Mouse (Mus musculus) midbrain, postnatal 0 days (tissue): ENCODE results near the gene Antxr1. TPM values are rescaled to one million over a fixed set of nuclear protein-coding genes. Genes with fewer than 3 reads are reported as not detected.
A peak's percentile ranks its signal among the peaks of the same experiment; 100 is the strongest.

Experiments used
- ATAC-seq: fragments of 200-750 bp; cut with Nextera tagmentation; 2 replicates; pipeline ENCODE4 v1.8.0; 2017; ENCODE audit warnings: moderate number of reproducible peaks, mild to moderate bottlenecking, moderate TSS enrichment, moderate library complexity; ENCODE audit not compliant: low FRiP score
- DNase-seq: peaks from one replicate; pipeline ENCODE4 v3.0.0-alpha.2; 2015; ENCODE audit warnings: low spot score
- H3K27ac ChIP-seq: fragments of 300-500 bp; sonication (generic); 2 replicates; pipeline ENCODE4 v1.5.1; 2014; ENCODE audit warnings: low read depth, mild to moderate bottlenecking, low read length, mixed read lengths
- H3K27me3 ChIP-seq: fragments of 300-500 bp; sonication (generic); 2 replicates; pipeline ENCODE4 v1.6.1; 2014; ENCODE audit warnings: low read length, control low read depth, mixed read lengths; ENCODE audit not compliant: insufficient read depth
- H3K36me3 ChIP-seq: fragments of 300-500 bp; sonication (generic); 2 replicates; pipeline ENCODE4 v1.6.1; 2014; ENCODE audit warnings: low read length, control low read depth, mixed read lengths; ENCODE audit not compliant: insufficient read depth
- H3K4me1 ChIP-seq: fragments of 300-500 bp; sonication (generic); 2 replicates; pipeline ENCODE4 v1.6.1; 2014; ENCODE audit warnings: mild to moderate bottlenecking, control low read depth, antibody characterized with exemption, low read length, mixed read lengths; ENCODE audit not compliant: insufficient read depth
- H3K4me2 ChIP-seq: fragments of 300-500 bp; sonication (generic); 2 replicates; pipeline ENCODE4 v1.6.1; 2014; ENCODE audit warnings: low read depth, mild to moderate bottlenecking, low read length, mixed read lengths; ENCODE audit not compliant: poor library complexity, severe bottlenecking
- H3K4me3 ChIP-seq: fragments of 300-500 bp; sonication (generic); 2 replicates; pipeline ENCODE4 v1.5.1; 2014; ENCODE audit warnings: low read depth, mild to moderate bottlenecking, low read length, moderate library complexity
- H3K9ac ChIP-seq: fragments of 300-500 bp; sonication (generic); replicated peaks from 2 replicates; pipeline ENCODE4 v1.6.1; 2014; ENCODE audit warnings: mild to moderate bottlenecking, low read length, moderate library complexity, mixed read lengths; ENCODE audit not compliant: poor library complexity, severe bottlenecking
- H3K9me3 ChIP-seq: fragments of 300-500 bp; sonication (generic); 2 replicates; pipeline ENCODE4 v1.6.1; 2016; ENCODE audit warnings: low read length, control low read depth
- CTCF ChIP-seq: IDR thresholded peaks from 2 replicates; pipeline ENCODE4 v1.5.1; 2016; ENCODE audit warnings: antibody characterized with exemption, mild to moderate bottlenecking
- WGBS: fragments of 180-500 bp; shearing (Covaris S2); extraction: QIAGEN DNeasy Blood & Tissue Kit; methylation state at CpG from one replicate; pipeline ENCODE4 v1.1.7; 2014; 5-methylcytosine and 5-hydroxymethylcytosine counted together
- polyA plus RNA-seq: library from polyadenylated mRNA; unstranded; fragments of >200 nt; fragmentation: Nextera tagmentation; extraction: Ambion mirVana; gene quantifications from 2 replicates; pipeline ENCODE4 v1.2.1, GENCODE M21; 2015
- total RNA-seq: library from RNA; depleted of rRNA; stranded (reverse); fragments of >200 nt; gene quantifications from 2 replicates; pipeline ENCODE4 v1.2.3, GENCODE M21; 2014

Antxr1 gene
- total and polyA plus RNA-seq, 2 experiments from 2014 or later: 2.9 to 13.1 TPM

DNA sequence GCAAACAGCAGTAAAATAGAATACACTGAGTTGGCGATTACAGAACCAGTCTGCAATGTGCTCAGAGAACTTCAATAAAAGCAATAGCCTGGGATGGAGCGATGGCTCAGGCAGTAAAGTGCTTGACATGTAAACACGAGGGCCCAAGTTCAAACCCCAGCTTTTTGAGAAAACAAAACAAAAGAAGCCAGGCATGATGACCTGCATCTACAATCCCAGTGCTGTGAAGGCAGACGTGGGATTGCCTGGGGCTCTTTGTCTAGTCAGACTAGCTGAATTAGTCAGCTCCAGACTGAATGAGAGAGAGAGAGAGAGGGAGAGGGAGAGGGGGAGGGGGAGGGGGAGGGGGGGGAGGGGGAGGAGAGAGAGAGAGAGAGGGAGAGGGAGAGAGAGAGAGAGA lies 33.6 kb downstream of the Antxr1 start:
- H3K9me3 ChIP-seq: no peaks in the 10 kb centered on the region
- no peak overlapping the region for H3K27ac ChIP-seq
- H3K4me2 ChIP-seq: no peak overlapping the region
- H3K4me3 ChIP-seq: no peak overlapping the region
- WGBS: 34% methylated on average over 4 of the region's 4 CpGs
- H3K4me1 ChIP-seq: no peaks in the 10 kb centered on the region
- H3K9ac ChIP-seq: no peak overlapping the region
- H3K27me3 ChIP-seq: no peaks in the 10 kb centered on the region
- DNase-seq (no peak), ATAC-seq (no peak)
- no peaks in the 10 kb centered on the region for H3K36me3 ChIP-seq
- TF ChIP-seq CTCF: no peak

DNA sequence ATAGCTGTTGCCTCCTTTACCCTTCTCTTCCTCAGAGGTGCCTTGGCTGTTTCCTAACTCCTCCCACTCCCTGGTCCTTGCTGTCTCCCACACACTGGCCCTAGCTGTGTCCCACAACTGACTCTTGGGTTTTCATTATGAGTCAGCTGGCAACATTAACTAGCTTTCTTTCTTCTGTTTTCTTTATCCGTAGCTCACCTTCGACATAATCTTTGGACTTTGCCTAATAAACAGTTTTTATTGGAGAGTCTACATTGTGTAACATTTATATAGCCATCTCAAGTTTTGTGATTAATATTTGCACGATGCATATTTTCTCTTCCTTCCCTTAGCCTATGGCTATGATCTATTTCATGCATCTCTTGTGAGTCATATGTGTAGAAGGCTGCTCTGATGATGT lies 40.7 kb downstream of the Antxr1 start:
- H3K27ac ChIP-seq: no peak overlapping the region
- no peaks in the 10 kb centered on the region for H3K36me3 ChIP-seq
- no peak overlapping the region for H3K4me3 ChIP-seq
- H3K27me3 ChIP-seq: no peaks in the 10 kb centered on the region
- no peaks in the 10 kb centered on the region for H3K9me3 ChIP-seq
- no peak for TF ChIP-seq CTCF
- H3K4me2 ChIP-seq: no peak overlapping the region
- ATAC-seq (no peak), DNase-seq (no peak)
- no peaks in the 10 kb centered on the region for H3K4me1 ChIP-seq
- no peak overlapping the region for H3K9ac ChIP-seq
- WGBS: 98% methylated on average over 3 of the region's 3 CpGs

DNA sequence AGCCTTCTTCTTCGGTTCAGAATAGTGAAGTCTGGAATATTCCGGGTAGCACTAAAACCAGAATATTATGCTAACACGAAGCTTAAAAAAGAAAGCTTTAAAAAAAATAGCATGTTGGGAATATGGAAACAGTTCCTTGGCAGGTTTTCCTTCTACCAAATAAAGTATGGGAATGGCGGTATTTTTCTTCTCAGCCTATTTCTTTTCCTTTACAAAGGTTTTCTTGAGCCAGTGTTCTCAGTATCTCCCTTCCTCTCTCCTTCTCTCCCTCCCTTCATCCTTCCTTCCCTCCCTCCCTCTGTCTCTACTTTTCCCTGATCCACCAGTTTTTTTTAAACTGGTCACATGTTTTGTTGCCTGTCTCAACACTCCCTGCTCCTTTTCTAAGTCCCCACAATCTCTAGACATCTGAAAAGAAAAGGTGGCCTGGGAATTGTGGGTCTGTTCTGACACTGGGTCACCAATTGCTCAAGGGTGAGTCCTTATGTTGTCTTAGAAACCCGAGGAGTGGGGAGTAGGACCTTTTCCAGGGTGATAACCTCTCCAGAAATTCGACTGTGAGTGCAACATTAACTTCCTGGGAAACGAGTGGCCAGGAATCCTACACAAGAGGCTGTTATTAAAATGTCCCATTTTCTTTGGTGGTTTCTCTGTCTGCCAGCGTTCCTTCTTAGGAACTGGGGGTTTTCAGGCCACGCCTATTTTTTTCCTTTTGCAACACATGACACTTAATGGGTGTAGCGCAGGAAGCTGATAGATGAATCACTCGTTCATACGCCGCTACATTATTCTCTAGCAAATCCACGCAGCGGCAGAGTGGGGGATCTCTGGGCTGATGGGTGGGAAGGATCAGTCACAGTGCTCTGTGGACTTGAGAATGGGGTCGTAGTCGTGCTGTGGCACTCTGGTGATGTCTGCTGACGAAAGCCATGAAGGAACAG lies 42.4 kb downstream of the Antxr1 start:
- 92% methylated on average over 18 of the region's 18 CpGs for WGBS
- no peak overlapping the region for H3K27ac ChIP-seq
- no peaks in the 10 kb centered on the region for H3K9me3 ChIP-seq
- ATAC-seq (no peak), DNase-seq (no peak)
- H3K36me3 ChIP-seq: no peaks in the 10 kb centered on the region
- no peaks in the 10 kb centered on the region for H3K4me1 ChIP-seq
- H3K4me2 ChIP-seq: no peak overlapping the region
- no peaks in the 10 kb centered on the region for H3K27me3 ChIP-seq
- H3K9ac ChIP-seq: no peak overlapping the region
- TF ChIP-seq CTCF: no peak
- no peak overlapping the region for H3K4me3 ChIP-seq

DNA sequence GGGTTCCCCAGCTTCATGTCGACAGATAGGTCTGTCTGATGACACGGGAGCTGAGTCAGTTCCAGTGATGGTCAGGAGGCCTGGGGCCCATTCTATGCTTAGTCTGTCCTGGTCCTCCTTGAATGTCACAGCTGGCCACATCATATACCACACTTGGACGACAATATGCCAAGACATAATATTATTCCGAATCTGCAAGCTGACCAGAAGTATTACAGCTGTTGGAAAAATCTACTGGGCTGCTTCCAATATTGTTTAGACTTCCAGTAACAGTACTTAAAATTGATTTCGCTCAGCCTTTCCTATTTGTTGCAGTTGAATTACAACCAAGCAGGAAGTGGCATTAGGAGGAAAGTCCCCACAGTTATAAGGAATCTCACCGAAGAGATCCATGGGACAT lies 48.4 kb downstream of the Antxr1 start:
- H3K9me3 ChIP-seq: no peaks in the 10 kb centered on the region
- no peaks in the 10 kb centered on the region for H3K4me1 ChIP-seq
- no peak overlapping the region for H3K4me2 ChIP-seq
- no peak overlapping the region for H3K9ac ChIP-seq
- DNase-seq (no peak), ATAC-seq (no peak)
- no peak for TF ChIP-seq CTCF
- 93% methylated on average over 6 of the region's 6 CpGs for WGBS
- H3K27me3 ChIP-seq: no peaks in the 10 kb centered on the region
- no peak overlapping the region for H3K27ac ChIP-seq
- no peak overlapping the region for H3K4me3 ChIP-seq
- no peaks in the 10 kb centered on the region for H3K36me3 ChIP-seq

- no peak overlapping the region for H3K27ac ChIP-seq
- H3K4me2 ChIP-seq: no peak overlapping the region
- H3K27me3 ChIP-seq: no peaks in the 10 kb centered on the region
- no peaks in the 10 kb centered on the region for H3K36me3 ChIP-seq
- no peaks in the 10 kb centered on the region for H3K4me1 ChIP-seq
- TF ChIP-seq CTCF: no peak
- no peaks in the 10 kb centered on the region for H3K9me3 ChIP-seq
- ATAC-seq (no peak), DNase-seq (peak; percentile 38)
- WGBS: 84% methylated on average over 7 of the region's 7 CpGs
- H3K4me3 ChIP-seq: no peak overlapping the region
- no peak overlapping the region for H3K9ac ChIP-seq
Observed at GRCm38 (mm10) chr6:87285365-87285749, 50.3 kb downstream of the Antxr1 start.

DNA sequence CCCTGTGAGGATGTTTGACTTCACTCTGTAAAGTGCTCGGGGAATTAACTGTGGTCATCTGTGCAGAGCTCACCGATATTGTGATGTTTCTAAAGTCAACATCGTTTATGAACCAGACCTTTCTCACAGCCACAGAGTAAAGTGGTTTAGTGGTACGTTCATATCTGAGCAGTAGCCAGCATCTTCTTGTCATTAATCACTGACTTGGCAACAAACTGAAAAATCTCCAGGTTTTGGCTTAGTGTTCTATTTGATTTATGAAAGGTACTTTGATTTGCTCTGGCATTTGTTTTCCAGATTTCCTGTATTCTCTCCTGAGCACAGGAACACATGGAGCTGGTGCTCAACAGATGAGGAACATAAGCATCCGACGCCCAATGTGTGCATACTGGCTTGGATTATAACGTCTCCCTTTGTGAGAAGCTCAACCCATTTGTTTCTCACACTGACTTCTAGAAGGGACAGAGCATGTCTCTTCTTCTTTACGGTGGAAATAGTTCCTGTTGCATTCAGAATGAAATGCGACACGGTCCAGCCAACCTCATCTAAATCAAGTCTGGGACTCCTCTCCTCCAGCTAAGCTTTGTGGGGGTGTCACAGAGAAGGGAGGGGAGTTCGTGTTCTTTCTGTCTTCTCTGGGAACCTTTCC lies 50.8 kb downstream of the Antxr1 start:
- H3K36me3 ChIP-seq: no peaks in the 10 kb centered on the region
- no peak overlapping the region for H3K27ac ChIP-seq
- no peak overlapping the region for H3K4me3 ChIP-seq
- H3K4me2 ChIP-seq: no peak overlapping the region
- no peak for TF ChIP-seq CTCF
- DNase-seq (peak; percentile 29), ATAC-seq (no peak)
- H3K9ac ChIP-seq: no peak overlapping the region
- no peaks in the 10 kb centered on the region for H3K27me3 ChIP-seq
- no peaks in the 10 kb centered on the region for H3K4me1 ChIP-seq
- 84% methylated on average over 11 of the region's 11 CpGs for WGBS
- H3K9me3 ChIP-seq: no peaks in the 10 kb centered on the region
